Mouse (Mus musculus) heart, adult 2 months (tissue): ENCODE measurements around the gene Spaca5.

Experiments used
- CTCF ChIP-seq: fragments of 200-600 bp; IDR thresholded peaks from 2 replicates; pipeline ENCODE4 v1.8.1; 2022; ENCODE audit warnings: antibody characterized with exemption, mild to moderate bottlenecking, moderate library complexity
- EP300 ChIP-seq: fragments of 200-500 bp; IDR thresholded peaks from 2 replicates; pipeline ENCODE4 v1.6.1; 2011; ENCODE audit warnings: low read depth, low read length, control low read depth; ENCODE audit not compliant: insufficient read depth

DNA sequence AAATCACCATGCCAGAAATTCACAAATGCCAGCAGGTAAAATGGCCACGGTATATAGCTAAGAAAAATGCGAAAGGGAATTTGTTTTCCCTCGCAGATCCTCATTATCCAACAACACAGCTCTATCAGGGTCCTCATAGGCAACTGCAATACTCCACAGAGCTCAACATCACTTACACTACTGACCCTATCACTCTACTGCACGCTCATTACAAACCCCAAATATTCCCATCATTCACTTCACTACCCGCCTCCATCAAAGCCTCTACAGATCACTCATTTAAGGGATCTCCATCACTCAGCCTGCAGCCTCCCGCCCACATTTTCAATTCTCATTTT is 20.4 kb downstream of the Spaca5 start:
- TF ChIP-seq EP300 = no peak
- no peak for TF ChIP-seq CTCF
